Mouse (Mus musculus) embryo, embryonic 10 days (tissue): ENCODE results near the gene Nxph4.

Experiments used
- DNase-seq: peaks from one replicate; pipeline ENCODE4 v3.0.0-alpha.2; 2015; ENCODE audit warnings: low spot score

The Nxph4 gene

DNA sequence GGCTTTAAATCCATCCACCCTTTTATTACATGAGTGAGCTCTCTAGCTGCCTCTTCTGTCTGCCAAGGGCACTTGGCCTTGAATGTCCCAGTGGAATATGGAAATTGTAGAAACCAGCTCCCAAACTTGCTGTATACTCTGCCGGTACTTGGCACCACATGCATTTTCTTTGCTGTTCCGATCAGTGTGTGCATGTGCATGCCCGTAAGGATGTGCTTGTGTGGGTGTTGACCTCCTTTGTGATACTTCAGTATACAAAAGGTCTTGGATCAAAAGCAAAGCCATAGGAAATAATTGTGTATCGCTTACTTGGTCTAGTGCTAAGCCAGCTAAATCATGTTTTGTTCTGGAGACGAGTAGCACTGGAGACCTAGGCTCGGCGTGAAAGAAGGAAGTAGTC lies 45.5 kb downstream of the Nxph4 start:
- no peak for DNase-seq

GRCm38 (mm10) chr10:127485235-127485634 lies 49.1 kb downstream of the Nxph4 start:
- no peak for DNase-seq

- DNase-seq, result no peak
Measured at GRCm38 (mm10) chr10:127480833-127481813, 53.2 kb downstream of the Nxph4 start.

DNA sequence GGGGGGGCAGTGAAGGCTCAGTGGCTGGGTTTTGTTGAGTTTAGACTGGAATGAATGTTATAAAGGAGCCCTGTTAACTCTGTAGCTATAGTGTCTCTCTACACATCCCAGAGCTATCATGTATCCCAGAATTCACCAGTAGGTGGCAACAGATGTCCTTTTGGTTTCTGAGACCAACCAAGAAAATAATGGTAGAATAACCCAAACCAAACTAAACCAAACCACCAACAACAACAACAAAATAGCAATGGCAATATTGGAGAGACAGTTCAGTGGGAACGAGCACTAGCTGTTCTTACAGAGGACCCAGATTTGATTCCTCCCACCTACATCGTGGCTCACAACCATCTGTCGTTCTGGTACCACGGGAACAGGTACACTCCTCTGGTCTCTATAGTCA lies 55.2 kb downstream of the Nxph4 start:
- DNase-seq, result peak; percentile 44

DNA sequence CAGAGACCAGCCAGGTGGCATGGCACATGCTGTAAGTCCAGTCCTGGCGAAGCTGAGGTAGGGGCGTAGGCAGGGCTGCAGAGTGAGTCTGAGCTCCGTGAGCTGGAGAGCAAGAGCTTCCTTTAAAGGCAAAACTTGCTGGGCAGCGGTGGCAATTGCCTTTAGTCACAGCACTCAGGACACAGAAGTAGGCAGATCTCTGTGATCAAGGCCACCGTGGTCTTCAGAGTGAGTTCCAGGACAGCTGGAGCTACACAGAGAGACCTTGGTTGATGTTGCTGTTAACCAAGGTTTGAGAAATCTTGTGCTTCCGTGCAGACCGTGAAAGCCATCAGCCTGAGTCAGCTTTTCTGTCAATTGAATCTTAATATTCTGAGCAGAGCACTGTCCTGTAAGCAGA lies 57.1 kb downstream of the Nxph4 start:
- DNase-seq, result no peak

- DNase-seq, result no peak
Measured at GRCm38 (mm10) chr10:127476541-127476940, 57.8 kb downstream of the Nxph4 start.
